Mouse (Mus musculus) hindbrain, embryonic 11.5 days (tissue): ENCODE data around the gene Olfr1438-ps1. TPM values are rescaled to one million over a fixed set of nuclear protein-coding genes. Genes with fewer than 3 reads are reported as not detected.
"Not testable (repeated sequence)": the region's sequence is repeated elsewhere in the genome, so short reads cannot be mapped to it uniquely, and the experiment has no call there.

Experiments
- ATAC-seq: fragments of 200-750 bp; cut with Nextera tagmentation; 2 replicates; pipeline ENCODE4 v1.8.0; 2017; ENCODE audit warnings: mild to moderate bottlenecking, moderate TSS enrichment, moderate library complexity; ENCODE audit not compliant: low FRiP score
- DNase-seq: peaks from one replicate; pipeline ENCODE4 v3.0.0-alpha.2; 2015; ENCODE audit warnings: low spot score
- H3K27ac ChIP-seq: fragments of 300-500 bp; sonication (generic); 2 replicates; pipeline ENCODE4 v1.5.1; 2014; ENCODE audit warnings: mild to moderate bottlenecking, low read depth, low read length
- H3K27me3 ChIP-seq: fragments of 300-500 bp; sonication (generic); 2 replicates; pipeline ENCODE4 v1.6.1; 2014; ENCODE audit warnings: mild to moderate bottlenecking, low read length, moderate library complexity, mixed read lengths; ENCODE audit not compliant: control insufficient read depth, insufficient read depth
- H3K36me3 ChIP-seq: fragments of 300-500 bp; sonication (generic); 2 replicates; pipeline ENCODE4 v1.6.1; 2014; ENCODE audit warnings: mild to moderate bottlenecking, low read length, moderate library complexity, mixed read lengths; ENCODE audit not compliant: control insufficient read depth, insufficient read depth
- H3K4me1 ChIP-seq: fragments of 300-500 bp; sonication (generic); replicated peaks from 2 replicates; pipeline ENCODE4 v1.6.1; 2014; ENCODE audit warnings: low read length, mixed read lengths; ENCODE audit not compliant: control insufficient read depth, insufficient read depth
- H3K4me2 ChIP-seq: fragments of 300-500 bp; sonication (generic); replicated peaks from 2 replicates; pipeline ENCODE4 v1.6.1; 2014; ENCODE audit warnings: mild to moderate bottlenecking, low read depth, low read length
- H3K4me3 ChIP-seq: fragments of 300-500 bp; sonication (generic); 2 replicates; pipeline ENCODE4 v1.5.1; 2014; ENCODE audit warnings: low read depth, low read length
- H3K9ac ChIP-seq: fragments of 300-500 bp; sonication (generic); 2 replicates; pipeline ENCODE4 v1.6.1; 2014; ENCODE audit warnings: low read depth, low read length
- H3K9me3 ChIP-seq: fragments of 300-500 bp; sonication (generic); 2 replicates; pipeline ENCODE4 v1.6.1; 2016; ENCODE audit warnings: low read length; ENCODE audit not compliant: control insufficient read depth
- WGBS: fragments of 180-500 bp; shearing (Covaris S2); extraction: QIAGEN DNeasy Blood & Tissue Kit; methylation state at CpG from one replicate; pipeline ENCODE4 v1.1.7; 2014; 5-methylcytosine and 5-hydroxymethylcytosine counted together
- polyA plus RNA-seq: library from polyadenylated mRNA; unstranded; fragments of >200 nt; fragmentation: Nextera tagmentation; extraction: Ambion mirVana; gene quantifications from 2 replicates; pipeline ENCODE4 v1.2.1, GENCODE M21; 2014

Gene Olfr1438-ps1
- polyA plus RNA-seq = not detected in 2 replicates

DNA sequence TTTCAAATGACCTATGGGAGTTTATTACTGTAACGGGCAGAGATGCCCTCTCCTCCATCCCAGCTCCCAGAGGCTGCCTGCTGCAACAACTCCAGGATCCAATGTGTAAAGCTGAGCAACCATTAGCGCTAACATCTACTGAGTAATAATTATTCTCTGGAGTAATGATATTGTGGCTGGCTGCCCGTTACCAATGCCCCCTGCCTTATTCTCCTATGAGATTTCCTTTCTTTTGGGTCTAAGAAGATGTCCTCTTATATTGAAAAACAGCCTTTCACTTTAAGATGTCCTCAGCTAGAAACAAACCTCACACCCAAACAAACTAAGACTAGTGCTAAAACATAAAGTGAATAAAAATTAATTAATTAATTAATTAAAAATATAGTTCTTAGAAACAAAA, at the start of gene Olfr1438-ps1:
Gene Olfr1438-ps1, minus strand, starts transcription at position 101 of the 400 bp plus-strand sequence.
- no peak for DNase-seq
- Histone ChIP-seq H3K4me1 (no peaks in the 10 kb centered on the region), H3K4me3 (no peak within 1 kb of the TSS)

DNA sequence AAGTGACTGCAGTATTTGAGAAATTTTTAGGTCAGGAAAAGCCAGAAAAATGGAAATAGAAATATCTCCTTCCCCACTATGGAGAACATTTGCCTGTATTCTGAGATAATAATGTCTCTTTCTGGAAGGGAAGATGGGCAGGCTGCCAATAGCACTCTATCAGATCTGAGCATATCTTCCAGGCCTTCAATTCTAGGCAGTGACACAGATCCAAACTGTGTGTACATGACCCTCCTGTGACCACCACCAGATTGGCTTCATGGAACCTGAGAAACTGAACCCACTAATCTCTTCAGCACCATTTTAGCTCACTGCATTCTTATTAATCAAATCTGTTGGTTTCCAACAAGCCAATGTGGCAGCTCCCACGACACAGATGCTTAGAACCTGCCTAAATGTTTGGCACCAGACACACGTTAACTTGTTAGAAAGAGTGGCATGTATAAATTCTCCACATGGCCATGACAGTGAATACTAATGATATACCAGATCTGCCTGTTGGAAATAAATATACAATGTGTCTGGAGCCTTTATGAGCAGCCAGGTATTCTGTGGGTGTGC, 38.8 kb upstream of the Olfr1438-ps1 start:
- no peak overlapping the region for H3K27ac ChIP-seq
- ATAC-seq (no peak), DNase-seq (no peak)
- no peak overlapping the region for H3K4me3 ChIP-seq
- H3K36me3 ChIP-seq = no peaks in the 10 kb centered on the region
- no peaks in the 10 kb centered on the region for H3K9me3 ChIP-seq
- no peak overlapping the region for H3K4me2 ChIP-seq
- WGBS = 78% methylated on average over 2 of the region's 2 CpGs
- H3K9ac ChIP-seq = no peak overlapping the region
- no peaks in the 10 kb centered on the region for H3K4me1 ChIP-seq
- no peaks in the 10 kb centered on the region for H3K27me3 ChIP-seq

More for the DNA sequence above, at the start of gene Olfr1438-ps1:
- 83% methylated on average over 3 of the region's 3 CpGs for WGBS
- Histone ChIP-seq H3K9me3 (no peaks in the 10 kb centered on the region), H3K27ac (no peak within 1 kb of the TSS), H3K9ac (no peak within 1 kb of the TSS), H3K27me3 (no peaks in the 10 kb centered on the region), H3K4me2 (no peak within 1 kb of the TSS), H3K36me3 (no peaks in the 10 kb centered on the region)
- ATAC-seq = no peak

DNA sequence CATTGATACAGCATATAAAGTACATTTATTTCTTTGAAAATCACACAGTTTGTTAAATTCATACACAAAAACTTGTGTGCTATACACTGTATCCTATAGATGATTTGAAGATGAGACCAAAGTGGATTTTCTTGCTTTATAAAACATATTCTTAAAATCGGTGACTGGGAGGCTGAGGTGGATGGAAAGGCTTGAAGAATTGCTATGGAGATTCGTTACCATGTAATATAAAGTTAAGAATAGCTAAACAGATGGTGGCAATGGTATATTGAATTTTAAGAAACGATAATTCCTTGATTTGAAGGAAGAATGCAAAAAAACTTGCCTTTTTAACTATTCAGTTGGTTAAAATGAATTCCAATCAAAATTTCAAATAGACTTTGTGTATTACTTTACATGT, 37.3 kb upstream of the Olfr1438-ps1 start:
- no peak overlapping the region for H3K9ac ChIP-seq
- no peaks in the 10 kb centered on the region for H3K9me3 ChIP-seq
- DNase-seq (no peak), ATAC-seq (no peak)
- no peak overlapping the region for H3K4me3 ChIP-seq
- H3K4me1 ChIP-seq = no peaks in the 10 kb centered on the region
- no peak overlapping the region for H3K4me2 ChIP-seq
- WGBS = 82% methylated on average over 3 of the region's 3 CpGs
- no peaks in the 10 kb centered on the region for H3K27me3 ChIP-seq
- H3K36me3 ChIP-seq = no peaks in the 10 kb centered on the region
- no peak overlapping the region for H3K27ac ChIP-seq

DNA sequence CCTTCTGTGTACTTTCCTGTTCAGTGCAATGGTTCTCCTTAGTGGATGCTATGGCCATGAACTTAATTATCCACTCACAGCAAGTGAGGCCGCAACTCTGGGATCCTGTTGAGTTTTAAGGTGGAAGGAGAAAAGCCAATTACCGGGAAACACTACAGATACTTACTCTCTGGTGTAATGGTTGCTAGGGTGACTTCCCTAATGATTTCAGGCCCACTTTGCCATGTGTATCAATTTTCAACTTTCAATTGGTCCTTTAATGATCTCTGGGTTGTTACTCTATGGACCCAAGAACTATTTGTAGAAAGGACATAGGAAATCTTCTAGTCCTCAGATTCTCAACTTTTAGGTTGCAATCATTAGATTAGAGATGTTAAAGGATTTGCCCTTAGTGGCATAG, 10.7 kb downstream of the Olfr1438-ps1 start, which contains the start of gene Olfr1437:
Gene Olfr1437, minus strand, starts transcription at position 101 of the 400 bp plus-strand sequence.
- 94% methylated on average over 2 of the region's 2 CpGs for WGBS
- ATAC-seq = no peak
- Histone ChIP-seq H3K27ac (no peak within 1 kb of the TSS), H3K9ac (no peak within 1 kb of the TSS), H3K4me3 (no peak within 1 kb of the TSS), H3K27me3 (no peaks in the 10 kb centered on the region), H3K4me1 (no peaks in the 10 kb centered on the region), H3K36me3 (no peaks in the 10 kb centered on the region), H3K4me2 (no peak within 1 kb of the TSS), H3K9me3 (no peaks in the 10 kb centered on the region)
- DNase-seq = no peak

DNA sequence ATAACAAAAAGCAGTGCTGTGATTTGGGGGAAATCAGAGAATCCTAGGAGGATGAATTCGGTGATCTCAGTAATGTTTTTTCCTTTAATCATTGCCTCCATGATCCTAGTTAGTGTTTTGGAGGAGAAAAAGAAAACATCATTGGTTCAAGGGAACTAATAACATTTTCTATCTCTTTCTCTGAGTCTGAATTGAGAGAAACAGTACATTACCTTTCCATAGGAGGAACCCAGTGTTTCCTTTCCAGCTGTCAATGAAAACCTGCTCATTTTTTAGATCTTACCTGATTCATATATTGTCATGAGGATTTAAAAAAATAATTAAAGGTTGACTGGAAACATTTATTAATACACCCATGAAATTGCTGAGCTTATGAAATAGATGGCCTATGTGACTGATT, 36.7 kb downstream of the Olfr1438-ps1 start, which contains the start of gene Olfr1436:
Gene Olfr1436, minus strand, starts transcription at position 101 of the 400 bp plus-strand sequence.
- H3K4me2 ChIP-seq, H3K36me3 ChIP-seq, DNase-seq, H3K4me1 ChIP-seq, H3K9ac ChIP-seq, H3K27ac ChIP-seq, H3K27me3 ChIP-seq, H3K4me3 ChIP-seq, H3K9me3 ChIP-seq, ATAC-seq: not testable (repeated sequence)
- 83% methylated on average over 1 of the region's 1 CpGs for WGBS

DNA sequence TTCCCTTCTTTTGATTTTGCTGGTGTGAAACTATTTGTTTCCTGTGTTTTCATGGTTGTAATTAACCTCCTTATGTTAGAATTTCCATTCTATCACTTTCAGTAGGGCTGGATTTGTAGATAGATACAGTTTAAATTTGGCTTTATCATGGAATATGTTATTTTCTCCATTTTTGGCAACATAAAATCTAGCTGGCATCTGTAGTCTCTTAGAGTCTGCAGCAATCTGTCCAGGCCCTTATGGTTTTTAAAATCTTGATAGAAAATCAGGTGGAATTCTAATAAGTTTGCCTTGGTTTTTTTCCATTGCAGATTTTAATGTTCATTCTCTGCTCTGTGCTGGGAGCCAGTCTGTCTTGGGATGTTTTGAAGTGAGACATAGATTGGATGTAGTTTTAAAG, 42.7 kb downstream of the Olfr1438-ps1 start:
- Histone ChIP-seq H3K9ac (no peak overlapping the region), H3K4me1 (no peaks in the 10 kb centered on the region), H3K27me3 (no peaks in the 10 kb centered on the region), H3K27ac (no peak overlapping the region), H3K4me2 (no peak overlapping the region), H3K9me3 (no peaks in the 10 kb centered on the region), H3K36me3 (no peaks in the 10 kb centered on the region), H3K4me3 (no peak overlapping the region)
- ATAC-seq (no peak), DNase-seq (no peak)

DNA sequence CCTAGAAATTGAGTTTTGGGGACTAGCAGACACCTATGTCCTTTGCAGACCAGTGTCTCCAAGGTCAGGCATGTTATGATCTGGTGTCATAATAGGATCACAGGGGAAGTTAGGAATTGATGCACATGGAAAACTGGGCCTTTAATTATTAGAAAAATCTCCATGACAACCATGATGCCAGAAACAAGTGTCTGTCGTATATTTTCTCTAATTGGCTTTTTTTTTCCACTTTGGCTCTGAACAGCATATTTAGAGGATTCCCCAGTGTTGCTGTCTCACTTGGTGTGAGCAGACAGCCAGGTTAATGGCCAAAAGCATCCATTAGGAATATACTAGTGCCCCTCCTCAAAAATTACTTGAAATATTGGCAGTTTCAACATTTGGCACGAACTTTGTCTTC, 56.2 kb downstream of the Olfr1438-ps1 start, which contains the start of gene Olfr1434:
Gene Olfr1434, plus strand, starts transcription at position 301 of the 400 bp plus-strand sequence.
- 75% methylated on average over 2 of the region's 2 CpGs for whole genome bisulfite sequencing

More for the DNA sequence above, 56.2 kb downstream of the Olfr1438-ps1 start, which contains the start of gene Olfr1434:
- H3K4me2 ChIP-seq = no peak within 1 kb of the TSS
- no peaks in the 10 kb centered on the region for H3K9me3 ChIP-seq
- ATAC-seq = no peak
- H3K4me3 ChIP-seq = no peak within 1 kb of the TSS
- H3K36me3 ChIP-seq = no peaks in the 10 kb centered on the region
- no peaks in the 10 kb centered on the region for H3K4me1 ChIP-seq
- H3K27ac ChIP-seq = no peak within 1 kb of the TSS
- no peaks in the 10 kb centered on the region for H3K27me3 ChIP-seq
- DNase-seq = no peak
- H3K9ac ChIP-seq = no peak within 1 kb of the TSS

Other genes with a start within 250 kb of the Olfr1438-ps1 start
- gene Olfr1426, start 243.9 kb downstream of the Olfr1438-ps1 start, polyA plus RNA-seq = not detected in 2 replicates
- not detected in 2 replicates for gene Olfr1427, start 232.6 kb downstream of the Olfr1438-ps1 start, polyA plus RNA-seq
- not detected in 2 replicates for gene Olfr1428, start 220.0 kb downstream of the Olfr1438-ps1 start, polyA plus RNA-seq
- not detected in 2 replicates for gene Olfr76, start 212.7 kb downstream of the Olfr1438-ps1 start, polyA plus RNA-seq
- not detected in 2 replicates for gene Olfr1555-ps1, start 165.8 kb downstream of the Olfr1438-ps1 start, polyA plus RNA-seq
- not detected in 2 replicates for gene Olfr1431, start 135.3 kb downstream of the Olfr1438-ps1 start, polyA plus RNA-seq
- gene Olfr1432, start 103.3 kb downstream of the Olfr1438-ps1 start, polyA plus RNA-seq = not detected in 2 replicates
- gene Olfr262, start 94.3 kb downstream of the Olfr1438-ps1 start, polyA plus RNA-seq = not detected in 2 replicates
- gene Olfr235, start 74.9 kb downstream of the Olfr1438-ps1 start, polyA plus RNA-seq = not detected in 2 replicates
- gene Olfr1434, start 56.1 kb downstream of the Olfr1438-ps1 start, polyA plus RNA-seq = not detected in 2 replicates
- gene Olfr1436, start 36.8 kb downstream of the Olfr1438-ps1 start, polyA plus RNA-seq = not detected in 2 replicates
- not detected in 2 replicates for gene Olfr1437, start 10.8 kb downstream of the Olfr1438-ps1 start, polyA plus RNA-seq
- gene Olfr1440, start 51.4 kb upstream of the Olfr1438-ps1 start, polyA plus RNA-seq = not detected in 2 replicates
- gene Olfr1441, start 81.5 kb upstream of the Olfr1438-ps1 start, polyA plus RNA-seq = not detected in 2 replicates
- gene Pfpl, start 92.0 kb upstream of the Olfr1438-ps1 start, polyA plus RNA-seq = not detected in 2 replicates
- 0.60 and 1.0 TPM in 2 replicates for gene Mpeg1, start 124.9 kb upstream of the Olfr1438-ps1 start, polyA plus RNA-seq
- 55.4 and 66.1 TPM in 2 replicates for gene Dtx4, start 165.5 kb upstream of the Olfr1438-ps1 start, polyA plus RNA-seq
- gene Fam111a, start 209.8 kb upstream of the Olfr1438-ps1 start, polyA plus RNA-seq = 22.1 and 26.3 TPM in 2 replicates